Mouse (Mus musculus): ENCODE measurements around the gene Paip2b.
"Not testable (repeated sequence)": the region's sequence is repeated elsewhere in the genome, so short reads cannot be mapped to it uniquely, and the experiment has no call there.

The Paip2b gene

GRCm38 (mm10) chr6:83802033-83802432 lies 29.5 kb downstream of the Paip2b start:
- no peak for DNase-seq (ENCODE audit: low spot score in 2 of 2)

DNA sequence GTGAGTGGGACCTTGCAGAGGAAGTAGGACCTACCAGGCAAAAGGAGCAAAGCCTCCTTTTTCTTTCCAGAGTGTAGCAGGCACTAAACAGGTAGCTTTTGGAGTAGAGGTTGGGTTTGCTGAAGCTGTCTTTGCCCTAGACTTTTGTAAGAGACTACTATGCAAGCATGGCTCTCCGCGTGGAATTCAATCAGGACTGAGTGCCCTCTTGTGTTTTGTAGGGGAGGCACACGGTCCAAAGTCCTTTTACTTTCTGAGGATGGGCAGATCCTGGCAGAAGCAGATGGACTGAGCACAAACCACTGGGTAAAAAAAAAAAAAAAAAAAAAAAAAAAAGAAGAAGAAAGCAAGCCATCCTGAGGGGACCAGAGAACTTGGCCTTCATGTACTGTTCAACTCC lies 34.9 kb downstream of the Paip2b start:
- no peak for DNase-seq (ENCODE audit: low spot score in 2 of 2)

DNA sequence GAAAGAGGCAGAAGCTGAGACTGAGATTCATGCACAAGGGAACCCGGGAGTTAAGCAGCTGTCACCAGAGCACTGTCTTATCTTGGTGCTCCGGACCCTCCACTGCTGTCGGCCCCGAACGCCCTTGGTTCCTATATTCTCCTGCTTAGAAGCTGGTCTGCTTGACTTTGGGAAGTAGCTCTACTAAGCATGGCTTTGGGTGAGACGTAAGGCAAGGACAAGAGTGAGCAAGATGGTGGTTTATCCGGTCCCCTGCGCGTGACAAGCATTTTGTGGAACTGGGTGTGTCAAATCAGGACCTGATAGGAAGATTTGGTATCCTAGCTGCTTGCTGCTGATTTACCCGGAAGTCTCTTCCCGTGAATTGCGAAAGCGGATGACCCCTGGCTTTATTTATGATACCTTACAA lies 36.0 kb downstream of the Paip2b start:
- DNase-seq (ENCODE audit: low spot score in 2 of 2): no peak

- peak; percentile 87 to 94 for DNase-seq (ENCODE audit: low spot score in 2 of 2)
Observed at GRCm38 (mm10) chr6:83794760-83795296, 36.7 kb downstream of the Paip2b start, which contains the start of gene Nagk. Nagk (plus strand) TSS chr6:83794982.

DNA sequence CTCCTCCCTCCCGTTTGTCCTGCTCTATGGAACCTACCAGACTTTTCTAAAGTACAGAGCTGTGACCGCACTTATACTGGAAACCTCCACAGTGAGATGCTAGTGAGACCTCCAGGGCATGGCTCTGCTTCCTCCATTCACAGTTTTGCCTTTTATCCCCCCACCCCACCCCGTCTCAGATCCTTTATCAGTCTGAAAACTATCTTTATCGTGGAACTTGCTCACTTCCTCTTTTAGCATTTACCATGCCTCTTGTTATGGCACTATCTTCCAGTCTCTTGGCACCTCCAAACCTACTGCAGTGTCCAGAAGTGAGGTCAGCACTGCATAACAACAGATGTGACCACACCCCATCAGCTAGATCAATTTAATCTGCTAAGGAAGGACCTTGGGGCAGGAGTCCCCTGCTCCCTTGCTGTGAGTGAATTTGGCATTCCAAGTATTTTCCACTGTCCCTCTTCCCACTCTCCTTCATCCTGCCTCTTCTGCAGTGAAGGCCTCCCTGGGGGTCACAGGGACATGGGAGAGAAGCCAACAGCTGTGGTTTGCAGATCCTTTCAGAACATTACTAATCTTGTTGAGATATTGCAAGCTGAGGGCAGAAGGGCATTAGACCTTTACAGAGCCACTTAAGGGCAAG lies 40.2 kb downstream of the Paip2b start:
- no peak for DNase-seq (ENCODE audit: low spot score in 2 of 2)

DNA sequence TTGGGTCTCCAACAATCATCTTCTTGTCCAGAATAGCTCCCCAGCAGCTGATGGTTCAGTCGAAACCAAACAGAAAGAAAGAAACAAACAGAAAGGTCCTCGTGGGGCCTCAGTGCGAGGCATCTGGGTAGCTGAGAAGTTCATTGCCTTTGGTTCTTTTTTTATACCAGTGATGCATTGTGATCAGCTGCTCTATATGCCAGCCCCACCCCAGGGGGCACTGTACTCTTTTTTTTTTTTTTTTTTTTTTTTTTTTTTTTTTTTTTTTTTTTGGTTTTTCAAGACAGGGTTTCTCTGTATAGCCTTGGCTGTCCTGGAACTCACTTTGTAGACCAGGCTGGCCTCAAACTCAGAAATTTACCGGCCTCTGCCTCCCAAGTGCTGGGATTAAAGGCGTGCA lies 41.0 kb downstream of the Paip2b start:
- DNase-seq (ENCODE audit: low spot score in 2 of 2): not testable (repeated sequence)

GRCm38 (mm10) chr6:83788554-83788953 lies 43.0 kb downstream of the Paip2b start:
- no peak for DNase-seq (ENCODE audit: low spot score in 2 of 2)

DNA sequence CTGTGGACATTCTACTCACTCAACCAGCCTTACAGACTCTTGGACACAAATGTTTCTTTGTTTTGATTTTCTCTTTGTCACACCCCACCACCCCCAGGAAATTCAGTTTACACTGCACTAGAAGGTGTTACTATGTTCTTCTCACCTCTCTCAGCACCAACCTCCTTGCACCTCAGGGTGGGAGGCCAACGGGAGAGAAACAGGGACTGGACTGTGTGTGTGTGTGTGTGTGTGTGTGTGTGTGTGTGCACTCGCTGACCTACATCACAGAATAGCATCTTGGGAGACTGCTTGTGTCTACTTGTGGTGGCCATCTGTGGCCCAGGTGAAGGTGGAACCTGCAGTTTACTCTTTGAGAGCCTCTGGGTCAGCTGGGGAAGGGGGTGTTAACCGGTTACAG lies 45.1 kb downstream of the Paip2b start:
- DNase-seq (ENCODE audit: low spot score in 2 of 2): no peak

GRCm38 (mm10) chr6:83779026-83779425 lies 52.5 kb downstream of the Paip2b start:
- DNase-seq (ENCODE audit: low spot score in 2 of 2): peak in 1 of 2 experiments; percentile 40

- DNase-seq (ENCODE audit: low spot score in 2 of 2): no peak
Observed at GRCm38 (mm10) chr6:83778306-83778705, 53.2 kb downstream of the Paip2b start.

DNA sequence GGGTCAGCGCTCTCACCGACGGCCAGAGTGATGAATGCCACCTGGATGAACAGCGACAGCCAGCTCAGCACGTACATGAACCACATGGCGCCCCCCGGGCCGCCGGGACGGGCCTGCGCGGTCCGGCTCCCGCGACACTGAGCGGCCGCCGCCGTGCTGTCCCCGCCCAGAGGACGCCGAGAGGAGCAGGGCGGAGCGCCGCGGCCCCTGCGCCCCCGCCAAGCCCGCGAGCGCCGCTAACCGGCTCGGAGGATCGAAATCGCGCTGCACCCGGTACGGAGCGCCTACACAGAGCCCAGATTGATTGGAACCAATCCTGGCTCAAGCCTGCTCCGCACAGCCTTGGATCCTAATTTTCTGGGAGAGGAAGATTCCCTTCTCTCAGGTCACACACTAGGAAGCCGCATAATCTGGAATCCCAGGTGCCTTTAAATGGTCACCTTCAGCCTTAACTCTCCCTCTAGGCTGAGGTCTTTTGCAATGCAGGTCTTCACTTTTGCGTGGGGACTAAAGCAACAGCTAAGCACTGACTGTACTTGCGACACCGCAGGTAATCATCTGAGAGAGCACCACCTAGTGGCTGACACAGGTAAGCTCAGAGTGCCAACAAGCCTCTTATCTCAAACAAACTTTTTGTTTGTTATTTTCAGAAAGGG lies 55.8 kb downstream of the Paip2b start, which contains the start of gene Tex261:
Gene Tex261 (minus strand): TSS at position 176 of the 656 bp plus-strand sequence.
- peak; percentile 84 to 91 for DNase-seq (ENCODE audit: low spot score in 2 of 2)

- no peak for DNase-seq (ENCODE audit: low spot score in 2 of 2)
Observed at GRCm38 (mm10) chr6:83774781-83775563, 56.6 kb downstream of the Paip2b start.

DNA sequence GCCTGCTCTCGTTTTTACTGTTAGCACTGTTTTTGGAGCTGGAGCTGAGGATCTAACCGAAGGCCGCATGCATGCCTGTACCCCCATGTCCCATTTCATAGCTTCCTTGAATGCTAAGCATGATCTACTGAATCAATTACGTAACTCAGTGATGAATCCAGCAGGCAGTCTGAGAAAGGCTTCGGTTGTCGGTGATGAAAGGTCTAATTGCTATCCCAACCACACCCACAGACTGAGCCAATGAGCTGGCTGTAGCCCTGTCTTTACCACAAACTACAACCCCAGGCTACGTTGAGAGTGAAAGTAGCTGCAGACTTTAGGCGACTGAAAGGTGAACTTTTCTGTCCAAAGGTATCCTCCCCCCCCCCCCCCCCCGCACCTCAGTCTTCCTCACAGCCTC lies 57.4 kb downstream of the Paip2b start:
- no peak for DNase-seq (ENCODE audit: low spot score in 2 of 2)

DNA sequence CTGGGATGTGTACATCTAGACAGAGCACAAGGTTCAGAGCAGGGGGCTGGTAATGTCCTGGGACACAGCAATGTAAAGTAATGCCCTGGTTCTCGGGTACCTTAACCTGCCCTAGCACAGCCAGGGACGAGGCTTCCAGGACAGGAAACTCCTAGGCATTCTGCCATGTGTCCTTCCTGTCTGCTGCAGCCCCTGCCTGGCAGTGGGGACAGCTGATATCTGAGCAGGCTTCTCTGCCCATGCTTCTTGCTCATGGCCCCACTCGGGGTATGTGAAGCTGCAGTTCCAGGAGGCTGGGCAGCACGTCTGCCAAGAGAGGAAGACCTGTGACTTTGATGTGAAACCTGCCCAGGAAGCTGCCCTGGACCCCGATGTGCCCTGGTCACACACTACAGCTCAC lies 63.1 kb downstream of the Paip2b start:
- DNase-seq (ENCODE audit: low spot score in 2 of 2): no peak

DNA sequence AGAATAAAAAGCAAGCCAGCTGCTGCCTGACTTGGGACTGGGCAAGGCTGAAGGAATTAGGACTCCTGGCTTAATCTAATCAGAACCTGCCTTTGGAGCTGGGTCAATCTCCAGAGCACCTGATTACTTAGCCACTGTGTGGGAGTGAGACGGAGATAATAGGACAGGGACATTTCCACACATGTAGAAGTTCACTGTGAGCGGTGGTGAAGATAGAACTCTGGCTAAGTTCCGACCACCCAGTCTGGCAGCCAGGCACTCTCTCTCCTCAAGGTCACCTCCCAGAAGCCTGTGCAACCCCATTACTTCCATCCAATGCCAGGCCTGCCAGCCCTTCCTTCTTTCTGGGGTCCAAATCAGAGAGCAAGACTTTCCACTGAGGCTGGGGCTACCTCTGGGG lies 64.6 kb downstream of the Paip2b start:
- DNase-seq (ENCODE audit: low spot score in 2 of 2): no peak

DNA sequence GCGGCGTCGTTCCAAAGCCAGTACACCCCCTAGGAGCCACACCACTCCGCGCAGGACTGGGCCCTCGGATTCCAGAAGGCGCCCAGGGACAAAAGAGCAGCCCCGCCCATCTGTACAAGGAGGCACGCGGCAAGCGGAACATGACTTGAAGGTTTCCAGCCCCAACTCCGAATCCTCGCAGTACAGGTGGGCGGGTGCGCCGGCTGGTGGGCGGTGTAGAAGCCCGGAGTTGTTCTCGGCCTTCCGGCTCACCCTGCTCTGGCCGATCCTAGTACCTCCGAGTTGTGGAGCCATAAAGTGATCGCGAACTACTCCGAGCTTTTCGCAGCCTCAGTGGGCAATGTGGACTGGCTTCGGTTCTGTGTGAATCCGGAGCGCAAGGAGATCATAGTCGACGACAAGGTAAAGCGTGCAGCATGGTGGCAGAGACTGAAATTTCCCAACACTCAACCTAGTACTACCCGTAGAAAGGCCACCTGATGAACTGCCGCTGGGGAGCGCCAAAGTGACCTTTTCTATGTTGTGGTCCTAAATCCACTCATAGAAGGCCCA lies 68.6 kb downstream of the Paip2b start:
- no peak for DNase-seq (ENCODE audit: low spot score in 2 of 2)

GRCm38 (mm10) chr6:83762344-83762743 lies 69.2 kb downstream of the Paip2b start, which contains the start of gene Ankrd53:
Ankrd53 (plus strand) TSS chr6:83762644.
- DNase-seq (ENCODE audit: low spot score in 2 of 2): no peak

DNA sequence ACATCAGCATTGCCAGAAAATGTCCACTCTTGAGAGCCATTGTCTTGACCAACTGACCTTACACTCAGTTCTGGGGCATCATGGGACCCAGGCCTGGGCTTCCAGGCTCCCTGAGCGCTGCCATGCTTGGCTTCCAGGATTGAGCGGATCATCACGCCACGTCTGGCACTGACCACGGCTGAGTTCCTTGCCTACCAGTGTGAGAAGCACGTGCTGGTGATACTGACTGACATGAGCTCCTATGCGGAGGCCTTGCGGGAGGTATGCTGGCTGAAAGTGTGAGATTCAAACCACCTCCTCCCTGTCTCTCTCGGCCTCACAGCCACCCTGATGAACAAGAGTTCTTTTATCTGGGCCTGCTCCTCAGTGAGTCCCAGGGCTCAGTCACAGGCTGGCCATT lies 75.5 kb downstream of the Paip2b start:
- no peak for DNase-seq (ENCODE audit: low spot score in 2 of 2)
